Mouse (Mus musculus) thymus, postnatal 10 days (tissue): ENCODE results near the gene Tenm4.

Source experiments
- DNase-seq, 2 experiments: peaks; one replicate each; pipeline ENCODE4 v3.0.0; 2021; ENCODE audit warnings: low spot score in 2 of 2

Tenm4 gene

DNA sequence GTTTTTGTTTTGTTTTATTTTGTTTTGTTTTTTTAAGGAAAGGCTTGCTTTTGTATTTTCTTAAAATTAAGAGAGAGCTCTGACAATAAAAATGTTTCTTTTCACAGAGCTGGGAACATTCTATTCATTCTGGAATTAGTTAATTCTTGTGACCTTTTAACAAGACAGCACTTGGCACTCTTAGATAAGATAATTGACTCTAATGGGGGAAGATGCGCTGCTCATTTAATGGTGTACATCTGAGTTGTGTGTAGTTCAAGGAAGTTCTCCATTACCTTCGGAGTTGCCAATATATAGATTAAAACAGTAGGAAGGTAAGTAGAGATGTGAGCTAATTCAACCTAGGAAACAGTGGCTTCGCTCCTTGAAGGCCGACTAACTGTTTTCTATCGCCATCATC lies 554.6 kb downstream of the Tenm4 start:
- DNase-seq, result no peak

DNA sequence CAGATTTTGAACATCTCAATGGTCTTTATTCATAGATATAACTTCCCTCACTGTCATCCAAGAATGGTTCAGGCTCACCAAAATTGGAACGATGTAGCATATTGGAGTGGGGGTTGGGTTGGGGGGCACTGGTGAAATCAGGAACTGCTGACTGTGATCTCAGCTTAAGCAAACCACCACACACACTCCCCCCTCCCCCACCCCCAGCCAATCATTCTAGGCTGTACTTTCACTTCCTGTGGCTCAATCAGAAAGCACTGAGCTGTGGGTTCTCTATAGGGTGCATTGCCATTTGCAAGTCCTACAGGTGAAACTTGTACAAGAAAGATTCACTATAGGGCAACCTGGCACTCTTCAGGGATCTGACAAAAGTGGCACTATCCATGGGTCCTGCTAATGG lies 559.3 kb downstream of the Tenm4 start:
- no peak for DNase-seq

DNA sequence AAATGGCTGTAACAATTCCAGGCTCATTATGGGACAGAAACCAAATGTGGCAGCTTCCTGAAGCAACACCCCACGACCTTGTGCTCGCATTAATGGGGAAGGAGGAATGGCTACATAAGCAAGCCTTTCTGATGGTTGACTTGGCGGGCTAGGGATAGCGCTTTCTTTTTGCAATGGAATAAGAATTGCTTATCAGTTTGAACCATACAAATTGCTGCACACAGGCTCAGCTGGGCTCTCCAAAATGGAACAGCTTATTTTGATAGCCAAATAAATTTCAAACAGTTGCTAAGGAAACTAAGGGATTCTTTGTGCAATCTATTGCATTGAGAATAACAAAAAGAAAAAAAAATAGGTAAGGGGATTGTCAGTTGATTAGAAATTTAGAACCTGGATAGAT lies 560.9 kb downstream of the Tenm4 start:
- no peak for DNase-seq

DNA sequence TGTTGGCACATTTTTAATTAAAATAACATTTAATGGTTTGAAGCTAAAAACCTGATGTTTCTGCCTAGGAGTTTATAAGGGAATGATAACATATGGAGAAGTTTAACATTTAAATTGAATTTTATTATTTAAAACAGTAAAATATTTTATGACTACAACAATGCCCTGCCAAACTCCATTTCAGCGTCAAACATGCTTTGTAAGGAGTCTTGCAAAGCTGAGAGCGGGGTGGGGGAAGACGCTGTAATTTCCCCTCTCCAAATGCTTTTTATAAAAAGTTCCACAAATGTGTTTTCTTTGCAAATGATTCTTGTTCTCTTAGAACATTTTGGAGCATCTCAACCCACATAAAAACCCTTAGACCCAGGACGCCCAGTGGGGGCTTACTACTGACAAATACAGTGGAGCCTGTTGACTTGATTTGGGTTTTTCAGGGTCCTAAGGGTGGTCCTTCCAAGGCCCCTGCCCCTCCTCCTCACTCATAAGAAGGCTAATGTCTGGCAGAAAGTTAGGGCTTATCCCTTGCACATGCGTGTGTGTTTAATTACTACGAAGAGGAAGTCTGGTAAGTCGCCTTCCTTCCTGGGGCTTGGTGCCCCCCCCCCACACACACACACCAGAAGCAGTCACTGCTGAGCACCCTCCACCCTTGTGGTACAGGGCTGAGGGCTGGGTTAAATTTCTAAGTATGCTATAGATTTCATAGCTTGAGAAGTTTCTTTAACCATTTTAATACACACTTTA lies 563.4 kb downstream of the Tenm4 start:
- no peak for DNase-seq

DNA sequence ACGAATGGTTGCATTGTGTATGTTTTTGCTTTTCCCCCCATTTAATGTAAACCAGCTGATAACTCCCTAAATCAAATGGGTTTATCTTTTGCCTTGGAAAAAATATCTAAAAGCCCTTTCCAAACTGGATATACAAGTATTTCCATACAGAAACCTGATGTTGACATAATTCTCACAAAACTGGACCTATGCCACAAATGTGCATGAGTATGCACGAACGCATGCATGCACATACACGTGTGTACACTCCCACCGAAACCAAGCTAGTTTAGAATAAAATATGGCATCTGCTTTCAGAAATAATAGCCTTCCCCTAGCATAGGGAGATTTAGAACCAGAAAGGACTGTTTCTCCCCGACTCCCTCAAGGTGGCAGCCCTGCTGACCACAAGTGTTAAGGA lies 569.6 kb downstream of the Tenm4 start:
- no peak for DNase-seq

DNA sequence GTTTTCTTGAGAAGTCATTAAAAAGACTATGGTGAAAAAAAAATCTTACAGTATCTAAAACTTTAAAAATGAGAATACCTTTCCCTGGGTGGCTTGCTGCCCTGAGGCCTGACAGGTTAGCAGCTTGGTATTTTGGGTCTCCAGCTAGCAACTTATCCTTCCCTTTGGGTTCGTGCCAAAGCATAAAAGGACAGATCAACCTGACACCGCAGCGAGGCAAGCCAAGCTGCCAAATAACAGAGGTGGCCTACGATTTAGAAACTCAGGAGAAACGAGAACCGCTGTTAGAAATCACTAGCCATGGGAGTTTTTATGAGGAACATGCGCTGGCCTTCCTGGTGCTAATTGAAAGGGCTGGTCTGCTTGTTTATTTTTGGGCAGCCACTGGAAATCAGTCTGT lies 571.2 kb downstream of the Tenm4 start:
- DNase-seq, result no peak

DNA sequence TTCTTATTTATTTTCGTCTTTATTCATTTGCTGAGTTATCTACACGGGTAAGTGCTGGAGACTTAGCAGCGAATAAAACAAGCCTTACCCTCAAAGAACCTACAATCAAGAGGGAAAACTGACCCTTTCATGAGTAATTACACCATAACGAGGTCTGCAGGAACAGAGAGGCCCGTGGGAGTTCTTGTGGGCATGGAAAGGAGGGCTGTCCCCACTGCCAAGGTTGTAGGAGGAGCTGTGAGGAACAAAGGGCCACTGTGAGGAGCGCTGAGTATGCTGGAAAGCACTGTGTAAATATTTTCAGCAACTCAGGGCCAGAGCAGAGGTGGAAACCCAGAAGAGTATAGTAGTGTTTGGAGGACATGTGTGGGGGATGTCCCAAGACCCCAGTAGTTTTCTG lies 574.9 kb downstream of the Tenm4 start:
- no peak for DNase-seq

DNA sequence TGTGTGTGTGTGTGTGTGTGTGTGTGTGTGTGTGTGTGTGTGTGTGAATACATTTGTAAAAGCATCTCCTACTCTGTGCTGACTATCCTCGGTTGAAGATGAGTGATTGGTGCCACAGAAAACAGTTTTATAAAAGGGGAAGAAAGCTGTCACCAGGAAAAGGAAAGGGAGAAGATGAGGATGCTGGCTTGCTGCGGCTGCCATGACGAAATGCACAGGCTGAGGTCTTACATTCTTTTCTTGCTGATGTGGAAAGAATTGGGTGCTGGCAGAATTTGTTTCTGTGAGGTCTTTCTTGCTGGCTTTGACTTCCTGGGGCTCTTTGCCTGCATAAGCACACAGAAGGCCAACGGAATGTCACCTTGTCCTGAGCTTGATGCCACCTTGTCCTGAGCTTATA lies 575.7 kb downstream of the Tenm4 start:
- no peak for DNase-seq

DNA sequence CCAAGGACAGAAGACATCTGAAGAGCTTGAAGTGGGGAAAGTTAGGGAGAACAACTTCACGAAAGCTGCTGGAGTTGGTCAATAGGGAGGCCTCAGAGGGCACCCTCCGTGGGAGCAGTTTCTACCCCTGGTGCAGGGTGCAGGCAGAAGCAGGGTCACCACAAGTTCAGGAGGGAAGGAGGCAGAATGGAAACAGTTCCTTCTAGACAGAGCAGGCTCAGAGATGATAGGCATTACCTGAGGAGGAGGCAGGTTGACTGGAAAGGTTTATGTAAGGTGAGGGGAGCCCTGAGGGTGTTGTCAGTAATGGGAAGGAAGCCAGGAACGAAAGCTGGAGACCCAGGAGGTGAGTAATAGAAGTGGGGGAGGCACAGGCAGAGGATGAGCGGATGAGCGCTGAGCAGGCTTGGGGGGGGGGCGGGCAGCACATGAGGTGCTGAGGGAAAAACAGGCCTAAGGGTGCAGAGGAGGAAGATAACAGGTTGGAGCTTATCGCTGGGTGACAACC lies 577.5 kb downstream of the Tenm4 start:
- no peak for DNase-seq

DNA sequence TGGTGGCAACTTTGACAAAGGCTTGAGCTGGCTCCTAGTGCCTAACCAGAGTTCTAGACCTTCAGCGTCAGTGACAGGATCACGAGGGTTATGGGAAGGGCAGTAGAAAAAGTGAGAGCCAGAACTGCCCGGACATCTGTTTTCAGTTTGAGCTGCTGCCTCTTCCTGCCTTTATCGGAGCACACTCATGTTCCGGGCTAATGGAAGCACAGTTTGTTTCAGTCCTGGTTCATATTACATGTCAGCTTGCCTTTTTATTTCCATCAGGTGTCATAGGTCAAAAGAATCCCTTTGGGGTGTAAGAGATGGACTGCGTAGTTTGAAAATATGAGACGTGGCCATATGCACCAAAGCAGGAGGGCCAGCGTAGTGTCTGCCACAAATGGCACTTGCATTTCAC lies 578.7 kb downstream of the Tenm4 start:
- no peak for DNase-seq

DNA sequence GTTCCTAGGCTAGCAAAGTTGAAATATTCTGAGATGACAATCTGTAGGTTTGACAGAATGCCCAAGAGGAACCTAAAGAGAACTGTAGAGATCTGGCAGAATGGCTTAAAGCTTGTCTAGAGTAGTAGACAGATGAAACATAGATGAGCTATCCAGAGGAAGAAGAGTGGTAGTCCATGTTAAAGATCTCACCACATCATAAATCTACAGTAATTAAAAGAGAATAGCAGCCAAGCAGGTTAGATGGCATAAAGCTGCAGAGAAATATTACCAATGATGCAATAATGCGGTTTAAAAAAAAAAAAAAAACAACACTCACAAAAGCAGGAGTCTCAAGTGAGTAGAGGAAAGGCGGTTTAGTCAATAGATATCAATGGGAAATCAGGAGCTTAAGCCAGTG lies 580.2 kb downstream of the Tenm4 start:
- no peak for DNase-seq

DNA sequence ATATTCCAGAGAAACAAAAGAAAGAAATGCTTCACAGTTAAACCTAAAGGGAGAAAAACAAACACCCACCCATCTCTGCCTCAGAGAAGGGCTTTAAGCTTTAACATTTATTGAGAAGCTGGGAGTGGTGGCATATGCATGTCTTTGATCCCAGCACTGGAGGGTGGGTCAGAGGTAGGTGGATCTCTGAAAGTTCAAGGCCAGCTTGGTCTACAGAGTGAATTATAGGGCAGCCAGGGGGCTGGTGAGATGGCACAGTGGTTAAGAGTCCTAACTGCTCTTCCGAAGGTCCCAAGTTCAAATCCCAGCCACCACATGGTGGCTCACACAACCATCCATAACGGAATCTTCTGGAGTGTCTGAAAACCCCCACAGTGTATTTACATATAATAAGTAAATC lies 581.7 kb downstream of the Tenm4 start:
- DNase-seq, result no peak

DNA sequence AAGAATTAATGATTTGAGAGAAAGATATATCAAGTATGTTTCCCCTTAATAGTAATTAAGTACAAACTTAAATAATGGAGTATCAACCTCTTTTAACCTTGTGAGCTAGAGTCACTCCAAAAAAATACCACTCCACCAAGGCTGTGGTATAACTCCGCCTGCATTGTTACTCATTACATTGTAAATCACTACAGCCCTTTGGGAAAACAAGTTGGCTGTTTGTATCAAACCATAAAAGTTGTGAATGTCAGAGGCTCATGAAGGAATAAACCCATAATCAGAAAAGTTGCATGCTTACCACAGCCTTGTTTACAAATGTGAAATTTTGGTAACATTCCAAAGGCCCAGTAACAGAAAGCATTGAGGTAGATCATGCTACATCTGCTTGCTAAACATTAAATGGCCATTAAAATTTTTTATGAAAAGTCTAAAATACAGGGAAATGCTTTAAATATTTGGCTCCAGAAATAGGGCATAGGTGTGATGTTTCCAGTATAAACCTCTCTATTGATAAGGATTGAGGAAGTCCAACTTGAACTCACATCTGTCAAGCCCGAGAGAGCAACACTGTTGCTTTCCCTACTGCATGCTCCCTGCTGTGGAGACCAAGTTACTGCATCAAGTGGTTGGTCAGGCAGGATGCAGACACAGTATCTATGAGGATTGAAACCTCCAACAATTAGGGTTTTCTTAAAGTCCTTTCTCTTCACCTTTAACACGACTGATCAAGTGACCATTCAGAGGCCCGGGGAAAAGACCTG lies 582.5 kb downstream of the Tenm4 start:
- no peak for DNase-seq

DNA sequence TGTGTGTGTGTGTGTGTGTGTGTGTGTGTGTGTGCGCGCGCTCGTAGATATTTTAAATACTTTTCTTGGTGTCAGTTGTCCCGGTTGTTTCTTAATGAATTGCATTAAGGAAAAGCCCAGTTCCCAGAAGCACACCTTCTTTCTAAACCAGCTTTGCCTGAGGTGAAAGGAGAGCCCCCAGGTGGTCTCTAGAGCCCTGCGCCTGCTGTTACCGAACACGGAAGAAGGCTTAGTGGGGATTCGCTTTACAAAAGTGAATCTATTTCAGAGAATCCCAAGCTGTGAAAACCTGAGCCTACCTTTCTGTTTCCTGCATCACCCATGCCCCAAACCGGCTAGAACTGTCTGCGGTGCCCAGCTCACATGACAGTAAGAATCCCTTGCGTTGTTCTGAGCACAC lies 583.1 kb downstream of the Tenm4 start:
- no peak for DNase-seq

DNA sequence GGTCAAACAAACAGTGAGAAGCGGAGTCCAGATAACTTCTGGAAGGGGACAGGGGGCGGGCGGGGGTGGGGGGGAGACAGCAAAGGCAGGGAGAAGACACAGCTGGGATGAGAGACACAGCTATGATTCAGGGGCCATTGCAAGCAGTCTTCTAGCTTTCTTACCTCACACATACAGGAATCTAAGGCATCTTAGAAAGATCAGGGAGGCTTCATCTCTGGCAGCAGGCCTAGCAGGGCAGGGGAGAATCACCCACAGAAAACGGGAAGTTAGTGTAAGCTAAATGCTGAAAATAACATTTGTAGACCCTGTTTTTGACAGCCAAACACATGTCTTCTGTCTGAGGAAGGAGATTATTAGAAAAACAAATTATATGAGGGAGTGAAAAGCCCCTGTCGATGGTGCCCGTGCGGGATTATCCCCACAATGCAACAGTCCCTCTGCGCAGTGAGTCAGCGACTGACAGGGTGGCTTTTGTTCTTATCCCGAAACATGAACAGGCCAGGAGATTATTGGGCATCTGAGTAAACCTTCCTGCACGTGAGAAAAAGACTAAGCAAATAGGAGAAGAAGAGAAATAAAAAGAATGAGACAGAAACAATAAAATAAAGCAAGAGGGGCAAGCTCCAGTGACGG lies 584.5 kb downstream of the Tenm4 start:
- no peak for DNase-seq

DNA sequence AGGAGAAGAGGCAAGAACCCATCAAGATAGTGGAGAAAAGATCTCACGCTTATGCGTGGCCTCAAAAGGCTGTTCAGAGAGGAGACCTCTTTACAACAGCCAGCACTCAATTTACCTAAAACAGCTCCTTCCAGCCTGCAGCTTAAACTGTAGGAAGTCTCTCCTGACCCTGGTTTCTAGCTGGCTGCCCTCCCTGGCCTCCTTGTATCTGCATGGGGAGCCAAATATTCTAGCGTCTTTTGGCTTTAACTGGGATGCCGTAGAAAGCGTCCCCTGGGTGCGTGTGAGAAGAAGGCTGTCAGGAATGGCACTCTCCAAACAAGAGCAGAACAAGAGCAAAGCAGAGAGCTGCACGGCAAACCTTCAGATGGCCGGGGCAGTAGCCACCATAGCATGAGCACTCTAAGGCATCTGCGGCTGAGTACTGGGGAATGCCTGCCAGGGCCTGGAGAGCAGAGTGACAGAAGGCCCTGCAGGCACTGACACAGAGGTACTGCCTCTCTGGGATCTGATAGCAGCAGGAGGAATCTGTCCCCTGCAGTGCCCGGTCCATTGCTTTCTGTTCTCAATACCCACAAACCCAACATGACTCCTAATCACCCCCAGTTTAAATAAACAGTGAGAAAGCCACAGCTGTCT lies 585.2 kb downstream of the Tenm4 start:
- no peak for DNase-seq

DNA sequence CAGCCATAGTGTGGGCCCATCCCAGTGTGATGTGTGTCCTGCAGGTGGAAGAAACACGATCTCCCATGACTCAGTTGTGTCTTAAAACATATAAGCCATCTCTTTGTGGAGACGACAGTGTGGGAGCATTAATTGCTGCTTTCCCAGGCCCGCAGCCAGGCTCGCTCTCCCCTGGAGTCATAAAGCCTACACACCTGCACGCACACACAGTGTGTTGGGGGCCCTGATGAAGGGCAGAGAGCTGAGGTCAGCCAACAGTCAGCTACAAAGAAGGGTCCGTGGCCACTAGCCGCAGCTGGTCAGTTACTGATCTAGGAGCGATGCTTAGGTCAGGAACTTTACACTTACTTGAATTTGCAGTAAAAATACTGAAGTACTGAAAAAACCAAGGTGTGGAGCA lies 586.0 kb downstream of the Tenm4 start:
- no peak for DNase-seq

DNA sequence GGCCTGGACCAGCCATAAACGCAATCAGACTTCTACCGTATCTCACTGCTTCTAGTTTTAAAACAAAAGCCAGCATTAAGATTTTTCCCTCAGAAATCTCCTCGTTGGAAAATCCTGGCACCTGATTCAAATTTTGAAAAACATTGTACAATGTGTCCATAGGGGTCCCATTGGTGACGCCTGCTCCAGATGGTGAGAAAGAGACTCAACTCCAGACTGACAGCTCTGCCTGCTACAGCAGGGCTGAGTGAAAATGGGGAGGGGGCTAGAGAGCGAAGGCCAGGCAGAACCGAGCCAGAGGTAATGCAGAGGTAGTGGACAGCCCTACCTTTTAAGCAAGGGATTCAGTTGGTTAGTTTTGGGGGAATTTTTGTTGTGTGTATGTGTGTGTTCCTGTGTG lies 589.2 kb downstream of the Tenm4 start:
- no peak for DNase-seq

DNA sequence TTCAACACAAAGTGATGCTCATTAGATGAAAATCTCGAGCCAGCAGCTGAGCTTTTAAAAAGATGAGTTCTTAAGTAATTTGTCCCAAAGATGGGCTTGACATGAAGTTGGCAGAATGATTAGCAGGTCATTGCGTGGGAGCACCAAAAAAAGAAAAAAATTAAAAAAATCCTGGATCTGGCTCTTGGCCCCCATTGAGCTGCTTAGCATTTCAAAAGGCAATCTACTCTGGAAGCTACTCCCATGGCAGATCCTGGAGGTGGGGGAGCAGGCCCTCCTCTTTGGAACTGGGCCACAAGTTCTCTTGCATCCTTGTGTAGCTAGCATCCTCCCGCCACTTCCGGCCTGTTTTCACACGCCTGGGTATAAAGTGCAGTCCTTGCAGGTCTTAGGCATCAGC lies 590.1 kb downstream of the Tenm4 start:
- no peak for DNase-seq

DNA sequence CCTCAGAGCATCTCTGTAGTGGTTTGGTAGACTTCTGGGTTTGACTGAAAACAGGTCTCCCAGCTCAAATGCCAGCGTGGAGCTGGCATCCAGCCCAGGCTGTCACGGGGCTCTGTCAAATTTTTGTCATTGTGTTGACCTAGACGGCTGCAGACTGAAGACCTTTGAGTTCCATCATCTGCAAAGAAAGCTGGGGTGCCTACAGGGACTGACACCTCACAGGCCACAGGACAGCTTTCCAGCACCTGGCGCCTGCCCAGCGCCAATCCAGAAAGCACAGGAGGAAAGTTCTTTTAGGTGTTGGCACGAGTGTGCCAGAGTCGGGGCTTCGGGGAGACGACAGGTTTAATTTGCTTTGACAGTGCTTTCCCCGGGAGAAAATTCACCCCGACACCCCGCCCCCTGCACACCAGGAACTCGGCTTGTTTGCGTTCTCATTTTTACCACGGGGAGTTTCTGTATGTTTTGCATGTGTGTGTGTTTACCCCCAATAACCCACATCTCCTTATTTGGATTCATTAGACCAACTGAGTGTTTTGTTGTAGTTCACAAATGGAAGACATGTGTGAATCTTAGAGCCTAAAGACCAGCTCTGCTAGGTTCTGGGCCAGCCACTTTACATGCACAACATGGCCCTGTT lies 594.4 kb downstream of the Tenm4 start:
- no peak for DNase-seq

DNA sequence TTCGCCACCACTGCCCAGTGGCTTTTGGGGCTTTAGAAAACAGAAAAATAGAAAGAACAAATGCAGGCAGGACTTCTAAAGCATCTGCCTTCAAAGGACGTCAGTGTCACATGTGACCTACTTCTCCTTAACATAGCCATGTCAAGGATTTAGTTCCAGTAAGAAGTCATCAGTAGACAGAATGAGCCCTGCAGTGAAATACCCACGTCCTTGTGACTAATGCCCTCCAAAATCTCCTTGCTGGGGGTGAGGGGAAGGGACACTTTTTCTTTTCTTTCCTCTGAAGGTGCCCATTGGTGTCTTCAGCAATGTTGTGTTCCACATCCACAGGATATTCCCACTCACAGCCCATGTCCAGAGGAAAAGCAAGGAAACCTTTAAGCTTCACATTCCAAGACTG lies 596.0 kb downstream of the Tenm4 start:
- no peak for DNase-seq

DNA sequence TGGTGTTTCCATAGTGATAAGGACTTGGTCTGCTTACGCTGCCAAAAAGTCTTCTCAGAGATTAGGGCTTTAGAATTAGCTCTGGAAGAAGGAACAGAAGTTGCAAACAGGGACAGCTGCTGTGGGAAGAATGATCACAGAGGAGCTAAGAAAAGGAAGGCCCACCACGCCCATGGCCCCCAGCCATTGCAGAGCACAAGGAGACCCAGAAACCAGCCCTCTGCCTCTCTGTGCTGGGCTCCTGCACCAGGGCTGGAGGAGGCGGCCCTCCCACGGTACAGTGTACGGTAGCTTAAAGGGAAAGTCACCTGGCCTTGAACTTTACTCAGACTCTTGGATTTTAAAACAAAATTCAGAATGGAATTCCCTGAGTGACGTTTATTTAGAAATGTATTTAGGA lies 597.7 kb downstream of the Tenm4 start:
- no peak for DNase-seq
